Mouse (Mus musculus) right cerebral cortex, postnatal 36 days (tissue): Measurements from ENCODE around the gene Sept9.
"Not testable (repeated sequence)": the region's sequence is repeated elsewhere in the genome, so short reads cannot be mapped to it uniquely, and the experiment has no call there.

Source experiments
- DNase-seq, 2 experiments: peaks; one replicate each; pipeline ENCODE4 v3.0.0; 2022; ENCODE audit warnings: low spot score in 2 of 2, mixed read lengths in 1 of 2

Gene Sept9

DNA sequence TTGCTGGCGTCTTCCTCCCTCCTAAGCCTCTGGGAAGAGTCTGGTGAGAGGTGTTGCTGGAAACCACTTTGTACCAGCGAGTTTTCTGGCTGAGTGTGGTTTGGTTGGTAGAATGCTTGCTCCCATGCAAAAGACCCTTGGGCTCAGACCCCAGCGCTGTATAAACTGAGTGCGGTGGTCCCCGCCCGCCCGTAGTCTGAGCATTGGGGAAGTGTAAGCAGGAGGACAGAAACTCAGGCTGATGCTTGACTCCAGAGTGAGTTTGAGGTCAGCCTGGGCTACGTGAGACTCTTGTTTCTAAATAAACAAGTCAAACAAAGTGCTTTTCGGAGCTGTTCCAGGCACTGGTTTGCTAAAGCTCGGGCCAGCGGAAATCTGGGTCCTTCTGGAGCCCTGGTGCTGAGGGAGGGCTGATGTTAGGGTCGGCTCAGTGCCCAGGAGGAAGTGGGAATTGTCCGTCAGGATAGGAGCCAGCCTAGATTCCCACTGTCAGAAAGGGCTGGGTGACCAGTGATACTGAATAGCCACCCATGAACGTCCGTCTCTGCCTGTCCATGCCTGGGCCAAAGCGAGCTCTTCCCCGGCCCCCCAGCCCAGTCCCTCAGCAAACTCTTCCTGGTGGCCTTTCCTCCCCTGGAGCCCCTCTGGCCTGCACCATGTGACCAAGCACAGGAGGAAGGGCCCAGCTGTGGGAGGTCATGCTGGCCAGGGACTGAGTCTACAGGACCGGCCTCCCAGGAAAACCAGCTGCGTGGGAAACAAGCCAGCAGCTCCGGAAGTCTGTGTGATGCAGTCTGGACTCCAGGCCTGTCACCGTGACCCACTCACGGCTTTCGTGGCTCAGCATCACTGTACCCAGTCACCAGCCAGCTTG, 112.8 kb downstream of the Sept9 start:
- DNase-seq = no peak

DNA sequence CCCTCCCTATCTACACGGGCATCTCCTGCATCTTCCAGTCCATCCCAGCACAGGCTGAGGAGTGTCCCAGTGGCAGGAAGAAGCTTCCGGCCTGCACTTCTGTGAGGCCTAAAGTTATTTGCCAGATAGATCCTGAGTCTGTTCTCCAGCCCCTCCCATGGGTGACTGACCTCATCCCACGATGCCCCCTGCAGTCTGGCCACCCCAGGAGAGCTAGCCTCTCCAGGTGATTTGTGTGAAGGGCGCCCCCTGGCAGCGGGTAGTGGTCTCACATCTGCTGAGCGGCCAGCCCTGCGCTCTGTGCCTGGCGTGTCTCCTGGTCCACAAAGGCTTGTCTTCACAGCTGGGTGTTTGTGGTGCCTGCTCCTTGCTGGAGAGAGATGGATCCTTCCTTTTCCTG, 113.5 kb downstream of the Sept9 start:
- no peak for DNase-seq

DNA sequence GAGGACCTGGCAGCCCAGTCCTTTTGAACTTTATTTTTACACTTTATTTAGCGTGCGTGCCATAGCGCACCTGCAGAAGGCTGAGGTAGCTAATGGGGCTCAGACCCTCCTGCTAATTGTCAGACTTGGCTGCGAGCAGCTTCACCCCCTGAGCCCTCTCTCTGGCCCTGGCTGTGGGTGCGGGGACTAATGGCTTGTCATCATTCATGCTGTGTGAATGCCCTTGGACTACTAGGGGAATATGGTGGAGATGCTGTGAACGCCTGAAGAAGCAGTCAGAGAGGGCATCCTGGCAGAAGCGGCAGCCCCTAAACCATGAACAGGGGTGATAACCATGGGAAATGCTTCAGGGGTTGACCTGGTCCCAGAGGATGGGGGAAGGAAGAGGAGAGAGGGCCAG, 114.0 kb downstream of the Sept9 start:
- no peak for DNase-seq

DNA sequence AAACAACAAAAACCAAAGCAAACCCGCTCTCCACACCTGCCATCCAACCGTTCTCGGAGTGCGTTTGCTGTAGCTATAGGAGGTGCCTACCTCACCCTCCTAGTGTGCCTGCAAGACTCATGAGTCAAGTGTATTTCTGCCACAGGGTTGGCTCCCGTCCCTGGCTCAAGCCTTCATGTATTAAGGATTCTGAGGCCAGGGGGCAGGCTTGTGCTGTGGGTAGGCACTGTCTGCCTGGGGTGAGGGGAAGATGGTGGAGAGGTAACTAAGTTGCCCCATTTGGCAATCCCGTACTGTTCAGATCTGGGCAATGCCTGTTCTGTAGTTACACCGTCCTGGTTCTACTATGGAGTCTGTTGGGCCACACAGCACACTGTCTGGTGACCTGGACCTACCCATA, 114.6 kb downstream of the Sept9 start:
- no peak for DNase-seq

DNA sequence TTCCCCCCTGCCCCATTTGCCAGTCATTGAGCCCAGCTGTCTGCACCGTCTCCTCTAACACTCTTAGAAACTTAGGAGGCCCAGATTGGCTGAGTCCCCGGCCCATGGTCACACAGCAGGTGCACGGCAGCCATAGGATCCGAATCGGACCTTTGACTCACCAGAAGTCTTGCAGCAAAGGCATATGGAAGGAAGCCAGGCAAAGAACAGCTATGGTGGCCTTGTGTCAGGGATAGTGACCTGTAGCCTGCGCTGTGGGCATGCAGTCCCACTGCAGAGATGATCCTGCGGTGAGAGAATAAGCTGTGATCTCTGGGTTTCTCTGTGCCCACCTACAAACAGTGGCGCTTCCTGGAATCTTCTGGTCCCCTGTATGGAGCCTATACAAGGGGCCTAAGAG, 115.1 kb downstream of the Sept9 start:
- no peak for DNase-seq

DNA sequence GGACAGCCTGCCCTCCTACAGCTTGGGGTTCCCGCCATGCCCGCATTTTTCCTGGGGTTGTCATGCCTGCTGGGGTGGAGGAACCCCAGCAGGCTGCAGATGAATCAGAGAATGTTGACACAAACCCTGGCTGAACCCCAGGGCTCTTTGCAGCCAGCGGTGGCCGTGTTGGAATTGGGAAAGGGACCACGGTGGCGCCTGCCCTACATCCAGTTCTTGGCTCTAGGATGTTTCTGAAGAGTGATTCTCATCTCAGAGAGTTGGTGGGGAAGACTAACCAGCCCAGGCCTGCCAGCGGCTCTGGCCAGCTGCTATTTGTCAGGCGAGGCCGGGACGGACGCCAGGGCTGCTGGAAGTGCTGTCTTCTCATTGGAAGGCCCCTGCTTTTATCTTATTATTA, 115.8 kb downstream of the Sept9 start:
- DNase-seq = no peak

DNA sequence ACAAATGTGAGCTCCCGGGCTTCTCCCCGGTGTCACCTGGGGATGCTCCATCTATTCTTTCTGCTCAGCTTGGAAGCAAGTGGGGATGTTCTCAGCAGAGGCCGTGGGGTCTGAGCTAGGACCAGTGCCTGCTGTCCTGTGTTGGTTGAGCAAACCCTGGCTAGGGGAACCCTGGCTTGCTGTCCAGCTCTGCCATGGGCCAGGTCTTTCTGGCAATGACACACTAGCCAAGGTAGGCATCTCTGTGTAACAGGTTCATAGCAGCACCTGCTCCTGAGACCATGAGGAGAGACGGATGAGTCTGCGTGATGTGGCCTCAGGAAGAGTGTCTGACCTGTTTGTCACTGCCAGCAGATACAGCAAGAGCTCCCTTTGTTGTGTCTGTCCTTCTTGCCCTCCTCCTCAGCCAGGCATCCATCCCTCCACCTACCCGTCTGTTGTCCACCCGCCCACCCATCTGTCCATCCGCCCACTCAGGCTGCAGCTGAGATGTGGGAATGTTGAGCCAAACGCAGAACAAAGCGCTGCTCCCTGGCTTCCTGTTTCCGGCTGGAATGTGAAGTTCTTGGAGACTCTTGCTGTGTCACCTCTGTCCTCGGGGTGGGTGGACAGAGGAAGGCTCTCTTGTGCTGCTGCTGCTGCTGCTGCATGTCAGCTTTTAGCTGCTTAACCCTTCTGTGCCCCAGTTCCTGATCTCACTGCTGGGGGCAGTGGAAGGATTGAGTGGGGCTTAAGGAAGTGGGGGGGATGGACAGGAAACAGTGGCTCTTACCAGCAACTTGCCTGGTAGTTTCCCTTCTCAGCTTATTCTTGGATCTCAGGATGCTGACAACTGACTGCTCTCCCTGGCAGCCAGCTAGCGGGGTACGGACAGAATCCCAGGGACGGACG, 117.2 kb downstream of the Sept9 start:
- DNase-seq = no peak

DNA sequence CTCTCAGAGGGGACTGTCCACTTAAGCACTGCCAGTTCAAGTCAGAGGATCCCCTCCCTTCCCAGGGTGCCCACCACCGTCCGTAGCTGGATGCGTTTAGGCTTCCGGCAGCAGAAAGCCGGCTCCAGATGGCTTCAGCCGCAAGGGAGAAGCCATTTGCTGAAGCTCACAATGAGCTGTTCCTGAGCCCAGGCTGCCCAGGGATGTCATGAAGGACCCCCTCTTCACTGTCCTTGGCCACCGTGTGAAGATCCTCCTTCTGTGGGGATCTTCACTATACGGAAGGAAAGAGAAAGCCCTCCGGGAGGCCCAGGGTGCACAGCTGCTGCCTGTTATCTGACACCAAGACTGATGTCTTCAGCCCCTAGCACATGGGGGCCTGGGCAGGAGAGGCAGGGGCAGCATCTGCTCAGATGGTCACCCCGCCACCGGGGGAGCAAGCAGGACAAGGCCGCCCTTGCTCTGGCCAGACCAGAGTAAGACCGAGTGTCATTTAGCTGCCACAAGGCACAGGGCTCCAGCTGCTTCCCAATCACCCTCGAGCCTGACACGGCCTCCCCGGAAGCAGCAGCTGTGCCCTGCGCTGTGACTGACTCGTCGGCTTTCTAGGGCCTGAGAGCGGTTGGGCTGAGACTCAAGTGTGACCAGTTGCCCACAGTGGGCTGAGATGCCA, 118.1 kb downstream of the Sept9 start:
- DNase-seq = no peak

DNA sequence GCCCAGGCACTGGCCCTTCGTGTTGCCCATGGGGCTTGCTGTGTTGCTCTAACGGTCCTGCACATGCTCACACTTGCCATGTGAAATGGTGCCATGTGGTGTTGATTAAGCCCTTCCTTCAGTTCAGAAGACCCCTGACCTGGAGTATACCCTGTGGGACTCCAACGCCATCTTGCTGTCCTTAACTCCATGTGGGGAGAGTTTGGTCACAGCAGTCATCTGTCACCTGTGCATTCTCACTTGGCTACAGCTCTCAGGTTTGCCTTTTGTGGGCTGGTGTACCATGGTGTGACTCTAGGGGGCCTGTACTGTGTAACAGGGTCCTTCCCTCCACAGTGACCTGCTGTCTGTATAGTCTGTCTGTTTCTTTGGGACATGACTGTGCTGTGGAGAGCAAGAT, 118.7 kb downstream of the Sept9 start:
- no peak for DNase-seq

DNA sequence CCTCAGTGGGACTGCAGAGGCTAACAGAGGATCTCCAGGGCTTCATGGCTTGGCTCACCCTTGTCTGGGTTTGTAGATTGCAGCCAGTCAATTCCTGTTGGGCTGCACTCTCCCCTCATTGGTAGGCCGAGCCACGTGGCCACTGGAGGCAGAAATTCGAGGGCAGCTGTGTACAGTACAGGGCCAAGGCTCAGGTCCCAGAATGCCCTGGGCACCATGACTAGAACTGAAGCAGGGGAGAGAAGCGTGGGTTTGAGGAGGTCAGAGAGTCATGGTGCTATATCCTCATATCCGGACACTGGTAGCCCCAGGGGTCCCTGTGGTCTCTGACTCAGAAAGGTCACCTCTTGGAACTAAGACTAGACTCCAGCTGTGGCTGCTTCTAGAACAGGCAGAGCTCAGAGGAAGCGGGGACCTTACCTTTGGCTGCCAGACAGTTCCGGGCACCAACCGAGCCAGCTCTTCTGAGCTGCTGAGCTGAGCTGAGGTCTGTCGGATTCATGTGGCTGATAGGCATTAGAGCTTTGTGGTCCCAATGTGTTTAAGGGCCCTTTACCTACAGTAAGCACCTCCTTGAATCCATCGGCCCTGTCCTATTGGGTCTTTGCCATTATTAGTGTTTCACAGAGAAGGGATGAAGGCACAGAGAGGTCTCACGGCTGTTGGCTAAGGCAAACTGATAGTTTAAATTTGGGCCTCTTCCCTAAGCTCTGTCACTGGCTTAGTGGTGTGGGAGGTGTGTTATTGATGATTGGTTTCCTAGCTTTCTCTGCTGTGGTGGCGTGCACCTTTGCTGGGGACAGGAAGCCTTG, 119.5 kb downstream of the Sept9 start:
- DNase-seq = no peak

DNA sequence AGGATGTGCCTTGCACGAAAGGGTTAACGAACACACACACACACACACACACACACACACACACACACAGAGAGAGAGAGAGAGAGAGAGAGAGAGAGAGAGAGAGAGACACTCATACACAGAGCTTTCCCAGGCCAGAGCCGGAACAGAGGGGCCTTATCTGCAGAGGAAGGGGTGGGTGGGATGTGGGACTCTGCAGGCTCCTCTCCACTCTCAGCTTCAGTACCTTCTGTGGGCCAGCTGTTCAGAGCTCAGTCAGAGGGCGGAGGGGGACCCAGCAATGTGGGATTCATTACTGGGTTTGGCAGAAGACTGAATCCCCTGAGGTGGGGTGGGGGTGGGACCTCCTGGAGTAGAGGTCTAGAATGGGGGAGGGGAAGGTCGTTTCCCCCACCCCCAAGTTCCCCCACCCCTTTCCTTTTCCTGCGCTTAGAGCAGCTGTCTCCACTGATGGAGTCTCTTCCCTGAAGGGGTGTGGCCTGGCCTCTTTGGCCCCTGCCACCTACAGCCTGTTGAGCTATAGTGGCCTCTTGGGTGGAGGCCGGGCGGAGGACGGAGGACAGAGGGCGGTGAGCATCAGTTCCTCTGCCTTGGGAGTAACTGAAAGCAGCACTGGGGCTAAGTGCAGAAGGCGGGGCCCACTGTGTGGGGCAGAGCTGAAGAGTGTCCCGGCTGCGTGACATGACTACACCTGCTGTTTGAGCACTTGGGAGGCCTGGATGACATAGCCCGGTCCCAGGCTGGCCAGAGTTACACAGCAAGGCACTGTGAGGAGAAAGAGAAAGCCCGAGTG, 120.3 kb downstream of the Sept9 start:
- no peak for DNase-seq

DNA sequence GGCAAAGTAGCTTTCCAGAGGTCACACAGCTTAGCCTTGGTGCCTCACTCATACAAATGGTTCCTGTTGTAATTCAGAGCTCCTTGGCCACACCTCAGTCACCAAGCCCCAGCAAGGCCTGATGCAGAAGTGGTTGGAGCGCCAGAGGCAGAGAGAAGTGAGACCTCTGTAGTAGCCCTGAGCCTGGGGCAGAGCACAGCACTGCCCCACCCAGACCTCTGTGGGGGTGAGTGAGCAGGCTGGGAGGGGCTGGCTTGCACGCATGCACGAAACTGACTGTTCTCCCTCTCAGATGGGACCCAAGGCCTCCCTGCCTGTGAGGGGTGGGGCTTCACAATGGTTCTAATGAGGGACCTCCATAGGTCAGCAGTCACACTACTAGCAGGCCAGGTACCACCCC, 121.0 kb downstream of the Sept9 start:
- no peak for DNase-seq

DNA sequence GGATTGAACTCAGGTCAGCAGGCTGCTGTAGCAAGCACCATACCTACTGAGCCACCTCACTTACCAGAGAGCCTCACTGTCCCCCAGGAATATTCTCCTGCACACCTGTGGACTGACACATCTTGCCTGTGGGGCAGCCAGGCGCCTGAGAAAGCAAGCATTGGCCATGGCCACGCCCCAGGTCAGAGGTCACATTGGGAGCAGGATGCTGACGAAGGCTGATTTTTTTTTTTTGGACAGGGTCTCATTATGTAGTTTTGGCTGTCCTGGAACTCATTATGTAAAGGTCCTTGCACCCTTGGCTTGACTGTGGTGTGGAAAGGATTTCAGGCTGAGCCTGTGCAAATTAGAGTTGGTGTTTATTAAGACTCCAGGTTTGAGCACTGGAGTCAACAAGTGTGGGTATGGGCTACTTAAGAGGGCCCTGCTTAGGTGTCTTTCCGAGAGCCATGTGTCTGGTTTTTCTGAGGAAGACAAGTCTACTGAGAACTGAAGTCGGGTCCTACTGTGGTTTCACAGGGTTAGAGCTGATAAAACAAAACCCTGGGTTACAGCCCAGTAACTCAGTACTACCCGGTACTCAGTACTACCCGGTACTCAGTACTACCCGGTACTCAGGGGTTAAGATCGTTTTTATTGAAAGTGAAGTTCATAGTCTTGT, 122.0 kb downstream of the Sept9 start:
- DNase-seq = no peak

DNA sequence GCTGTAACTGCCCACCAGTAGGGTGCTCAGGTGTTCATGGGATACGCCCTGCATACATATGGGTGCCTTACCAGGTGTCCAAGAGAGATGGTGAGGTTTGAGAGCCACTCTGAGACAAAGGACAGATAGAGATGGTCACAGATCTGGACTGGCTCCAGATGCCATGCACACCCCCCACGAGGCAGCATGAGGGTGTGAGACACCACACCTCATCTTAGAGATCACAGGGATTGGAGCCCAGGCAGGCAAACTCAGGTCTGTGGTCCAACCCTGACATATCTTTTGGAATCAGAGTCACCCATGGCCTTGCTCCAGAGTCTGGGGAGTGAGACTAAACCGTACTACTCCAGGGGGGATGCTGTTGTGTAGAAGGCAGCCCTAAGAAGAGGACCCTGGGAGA, 122.8 kb downstream of the Sept9 start:
- DNase-seq = no peak

DNA sequence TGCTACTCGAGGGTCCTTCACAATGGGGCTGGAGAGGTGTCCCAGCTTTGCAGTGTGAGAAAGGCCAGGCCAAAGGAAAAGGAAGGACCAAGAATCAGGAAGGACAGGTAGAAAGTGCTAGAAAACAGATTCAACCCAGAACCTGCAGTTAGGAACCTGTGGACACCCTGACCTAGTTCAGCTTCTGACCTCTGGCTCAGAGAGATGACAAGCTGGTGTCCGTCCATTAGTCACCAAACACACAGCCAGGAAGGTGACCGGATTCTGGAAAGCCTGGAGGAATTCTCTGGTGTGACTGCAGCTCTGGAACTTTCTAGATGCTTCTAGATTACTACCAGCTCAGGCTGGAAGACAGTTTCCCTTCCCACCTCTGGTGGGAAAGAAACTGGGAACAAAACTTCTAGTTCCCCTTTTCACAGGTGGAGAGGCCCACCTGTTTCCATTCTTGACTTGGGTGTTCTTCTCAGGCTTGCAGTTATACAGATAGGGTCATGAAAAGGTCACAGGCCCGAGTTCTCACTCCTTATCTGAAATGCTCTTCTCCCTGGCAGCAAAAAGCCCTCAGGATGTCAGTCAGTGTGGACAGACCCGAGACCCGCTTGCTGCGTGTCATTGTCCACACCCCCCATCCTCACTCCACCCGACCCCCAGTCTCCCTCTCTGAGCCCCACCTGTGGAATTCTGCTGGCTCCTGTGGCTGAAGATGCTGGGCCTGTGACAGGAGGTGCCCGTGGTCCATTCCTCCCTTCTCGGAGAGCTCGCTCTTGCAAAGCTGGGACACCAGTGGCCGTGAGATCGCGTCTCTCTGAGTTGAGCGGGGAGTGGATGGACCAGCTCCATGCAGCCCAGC, 123.5 kb downstream of the Sept9 start:
- DNase-seq = no peak

DNA sequence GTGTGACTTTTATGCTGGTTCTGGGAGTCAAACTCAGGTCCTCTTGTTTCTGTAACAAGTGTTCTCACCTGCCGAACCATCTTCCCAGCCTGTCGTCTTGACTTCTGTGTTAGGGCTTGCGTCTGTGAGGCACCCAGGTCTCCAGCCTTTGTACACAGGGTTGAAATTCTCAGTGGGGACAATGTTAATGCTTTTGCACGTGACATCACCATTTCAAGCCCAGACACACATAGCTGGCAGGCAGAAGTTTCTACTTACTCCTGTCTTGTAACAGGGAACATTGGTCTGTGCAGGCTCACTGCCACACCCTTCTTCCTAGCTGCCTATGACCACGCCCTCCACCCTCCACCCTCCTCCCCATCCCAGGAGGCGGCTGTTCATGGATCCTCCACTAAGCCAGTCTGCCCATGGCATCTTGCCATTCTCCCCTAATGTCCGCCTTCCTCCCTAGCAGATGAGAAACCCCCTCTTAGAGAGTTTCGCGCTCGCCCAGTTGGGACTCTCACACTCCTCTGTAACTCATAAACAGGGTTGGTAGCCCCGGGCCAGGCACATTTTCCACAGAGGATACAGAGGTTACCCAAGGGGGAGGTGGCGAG, 124.6 kb downstream of the Sept9 start:
- DNase-seq = no peak

DNA sequence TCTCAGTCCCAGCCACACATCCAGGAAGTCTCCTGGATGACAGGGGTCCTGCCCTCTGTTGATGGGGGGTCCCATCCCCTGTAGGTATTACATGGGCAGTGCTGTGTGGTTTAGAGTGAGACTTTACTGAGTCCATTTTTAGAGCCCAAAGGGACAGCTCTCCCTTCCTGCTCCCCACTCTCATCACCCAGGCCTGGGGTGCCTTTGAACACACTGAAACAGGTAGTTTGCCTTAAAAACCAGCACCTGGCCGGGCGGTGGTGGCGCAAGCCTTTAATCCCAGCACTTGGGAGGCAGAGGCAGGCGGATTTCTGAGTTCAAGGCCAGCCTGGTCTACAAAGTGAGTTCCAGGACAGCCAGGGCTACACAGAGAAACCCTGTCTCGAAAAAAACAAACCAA, 125.3 kb downstream of the Sept9 start:
- not testable (repeated sequence) for DNase-seq

DNA sequence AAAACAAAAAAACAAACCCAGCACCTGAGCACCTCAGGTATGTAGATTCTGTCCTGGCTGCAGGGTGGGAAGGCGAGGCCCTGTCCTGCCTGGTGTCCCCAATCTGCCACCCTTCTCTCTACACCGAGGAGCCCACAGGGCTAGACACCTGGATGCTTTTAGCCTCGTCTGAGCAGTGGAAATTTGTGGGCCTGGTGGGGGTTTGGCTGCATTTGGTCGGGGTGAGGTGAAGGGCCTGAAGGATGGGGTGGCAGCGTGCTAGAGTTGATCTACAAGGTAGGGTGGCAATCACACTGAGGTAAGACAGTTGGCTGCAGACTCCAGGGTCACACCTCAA, 125.6 kb downstream of the Sept9 start:
- no peak for DNase-seq
